Mouse (Mus musculus): ENCODE measurements around the gene Ctdnep1. TPM values are rescaled to one million over a fixed set of nuclear protein-coding genes. Genes with fewer than 3 reads are reported as not detected.

The Ctdnep1 gene
- total RNA-seq, 2 experiments from 2014 or later, result 38.6 to 181 TPM

DNA sequence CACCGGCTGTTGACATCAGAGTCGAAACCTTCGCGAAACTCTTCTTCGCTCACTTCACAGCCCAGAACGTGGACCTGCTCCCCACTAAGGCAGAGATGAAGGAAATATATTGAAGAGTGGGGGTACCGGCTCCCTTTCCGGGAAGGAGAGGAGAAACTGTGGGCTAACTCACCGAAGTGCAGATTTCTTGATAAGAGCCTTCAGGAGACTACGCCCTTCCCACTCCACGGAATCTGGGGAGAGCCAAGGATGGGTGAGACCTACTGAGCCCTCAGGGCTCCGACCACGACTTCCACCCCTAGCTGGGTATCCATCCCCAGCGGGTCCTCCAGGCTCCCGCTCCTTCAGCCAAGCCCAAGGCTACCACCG, 1.1 kb upstream of the Ctdnep1 start:
- peak; percentile 33 for ATAC-seq (replicated peaks; ENCODE audit: low FRiP score, low TSS enrichment, poor library complexity, severe bottlenecking)

DNA sequence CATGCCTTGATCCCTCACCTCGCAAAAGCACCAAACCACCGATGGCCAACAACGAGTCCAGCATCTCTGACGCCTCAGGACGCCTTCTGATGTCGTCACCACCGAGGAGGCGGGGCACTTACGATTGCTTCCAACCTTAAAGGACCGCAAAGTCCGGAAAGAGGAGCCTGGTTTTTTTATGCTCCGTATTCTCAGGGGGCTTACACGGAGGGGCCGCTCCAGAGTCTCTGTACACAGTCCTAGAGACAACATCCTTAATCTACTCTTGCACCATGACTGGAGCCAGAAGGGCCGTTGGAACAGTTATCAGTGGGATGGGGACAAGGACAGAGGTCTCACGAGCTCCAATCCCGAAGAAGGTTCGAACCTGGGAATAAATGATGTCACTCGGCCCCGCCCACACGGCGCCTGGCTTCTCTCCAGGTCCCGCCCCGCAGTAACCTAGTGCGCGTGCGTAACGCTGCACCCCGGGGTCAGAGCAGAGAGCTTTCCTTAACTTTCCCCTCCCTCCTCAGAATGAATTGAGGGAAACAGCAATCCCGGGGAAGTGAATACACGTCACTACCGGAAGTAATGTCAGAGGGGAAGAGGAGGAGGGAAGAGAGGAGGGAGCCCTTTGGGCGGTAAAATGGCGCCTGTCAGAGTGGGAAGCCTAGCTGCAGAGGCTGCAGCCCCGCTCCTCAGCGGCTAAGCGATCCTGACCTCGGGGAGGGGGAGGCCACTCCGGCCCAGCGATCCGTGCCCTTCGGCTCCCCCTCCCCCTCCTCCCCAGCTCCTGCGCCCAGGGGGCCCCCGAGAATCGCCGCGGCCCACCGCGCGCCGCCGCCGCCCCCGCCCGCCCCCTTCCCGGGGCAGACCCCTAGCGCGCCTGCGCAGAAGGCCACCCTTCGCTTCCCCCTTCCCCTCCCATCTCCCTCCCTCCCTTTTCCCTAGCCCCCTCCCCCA, 488 bp upstream of the Ctdnep1 start:
- peak; percentile 89 for ATAC-seq (replicated peaks; ENCODE audit: low FRiP score, low TSS enrichment, poor library complexity, severe bottlenecking)

DNA sequence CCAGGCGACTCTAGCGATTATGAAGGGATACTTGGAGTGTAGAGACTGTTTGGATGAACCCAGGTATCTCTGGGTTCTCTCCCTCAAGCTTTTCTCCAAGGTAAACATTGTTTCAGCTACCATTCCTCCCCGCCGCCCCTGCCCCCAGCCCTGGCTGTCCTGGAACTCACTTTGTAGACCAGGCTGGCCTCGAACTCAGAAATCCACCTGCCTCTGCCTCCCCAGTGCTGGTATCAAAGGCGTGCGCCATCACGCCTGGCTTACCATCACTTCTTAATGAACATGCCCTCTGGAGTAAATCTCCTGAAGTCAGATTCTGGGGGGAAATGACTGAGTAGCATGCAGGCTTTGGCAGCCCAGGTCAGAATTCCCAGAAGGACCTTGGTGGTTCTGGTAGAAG, 1.3 kb downstream of the Ctdnep1 start, which contains the start of gene Elp5:
TSS of gene Elp5 (minus strand) at position 293 of the 400 bp plus-strand sequence.
- ATAC-seq (replicated peaks; ENCODE audit: low FRiP score, low TSS enrichment, poor library complexity, severe bottlenecking), result no peak

DNA sequence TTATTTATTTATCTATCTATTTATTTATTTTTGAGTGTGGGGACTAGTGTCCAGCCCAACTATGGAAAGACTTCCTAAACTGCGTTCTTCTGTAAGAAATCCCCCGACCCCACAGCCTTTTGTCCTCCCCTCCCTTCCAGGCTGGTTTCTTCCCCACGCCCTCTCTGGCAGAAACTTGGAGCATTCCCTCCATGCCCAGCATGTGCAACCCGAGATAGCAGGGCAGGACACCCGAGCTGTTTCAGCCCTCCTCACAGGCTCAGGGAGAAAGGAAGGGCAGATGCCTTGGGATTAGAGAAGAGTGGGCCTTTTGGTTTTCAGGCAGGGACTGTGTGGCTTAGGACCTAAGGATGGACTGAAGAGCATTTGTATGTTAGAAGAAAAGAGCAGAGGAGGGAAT, 1.9 kb downstream of the Ctdnep1 start:
- ATAC-seq (replicated peaks; ENCODE audit: low FRiP score, low TSS enrichment, poor library complexity, severe bottlenecking), result 0 out of 2 replicates have a peak, but pooled peaks have one; percentile 27

DNA sequence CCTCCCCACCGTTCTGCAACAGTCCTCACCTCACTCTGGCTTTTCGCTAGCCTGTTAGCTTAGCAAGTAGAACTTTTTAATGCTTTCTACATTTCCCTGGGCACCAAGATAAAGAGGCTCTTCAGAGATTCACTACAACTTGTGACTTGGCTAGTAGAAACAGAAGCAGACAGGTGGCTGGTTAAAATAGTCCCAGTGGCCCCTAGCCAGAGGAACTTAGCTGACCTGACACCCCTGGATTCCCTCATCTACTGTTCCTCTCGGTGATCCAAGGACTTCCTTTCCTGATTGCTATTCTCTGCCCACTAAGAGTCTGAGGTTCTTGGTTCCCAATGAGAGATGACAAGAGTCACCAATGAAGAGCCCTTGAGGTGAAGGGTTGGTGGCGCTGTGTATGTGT, 2.4 kb downstream of the Ctdnep1 start:
- no peak for ATAC-seq (replicated peaks; ENCODE audit: low FRiP score, low TSS enrichment, poor library complexity, severe bottlenecking)

DNA sequence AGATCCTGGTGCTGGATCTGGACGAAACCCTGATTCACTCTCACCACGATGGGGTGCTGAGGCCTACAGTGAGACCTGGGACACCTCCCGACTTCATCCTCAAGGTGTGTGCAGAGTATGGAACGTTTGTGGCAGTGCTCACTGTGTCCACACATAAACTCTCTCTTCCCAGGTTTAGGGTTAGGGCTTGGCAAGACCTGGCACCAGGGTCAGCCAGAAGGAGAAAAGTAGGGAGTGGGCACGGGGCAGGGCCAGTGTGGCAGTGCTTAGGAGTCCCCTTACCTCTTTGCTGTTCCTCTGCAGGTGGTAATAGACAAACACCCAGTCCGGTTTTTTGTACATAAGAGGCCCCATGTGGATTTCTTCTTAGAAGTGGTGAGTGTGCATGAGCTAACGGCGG, 3.5 kb downstream of the Ctdnep1 start:
- no peak for ATAC-seq (replicated peaks; ENCODE audit: low FRiP score, low TSS enrichment, poor library complexity, severe bottlenecking)

DNA sequence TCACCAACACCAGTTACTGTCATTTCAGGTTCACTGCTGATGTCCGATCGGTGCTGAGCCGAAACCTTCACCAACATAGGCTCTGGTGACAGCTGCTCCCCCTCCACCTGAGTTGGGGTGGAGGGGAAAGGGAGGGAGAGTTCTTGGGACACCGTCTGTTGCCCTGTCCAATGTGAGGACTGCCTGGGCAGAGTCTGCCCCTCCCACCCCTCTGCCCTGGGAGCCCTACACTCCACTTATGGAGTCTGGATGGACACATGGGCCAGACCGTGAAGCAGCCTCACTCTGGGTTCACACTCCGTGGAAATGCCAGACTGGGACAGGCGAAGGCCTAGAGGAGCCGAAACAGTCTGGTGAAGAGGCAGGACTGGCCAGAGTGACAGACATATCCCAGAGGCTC, 9.0 kb downstream of the Ctdnep1 start:
- no peak for ATAC-seq (replicated peaks; ENCODE audit: low FRiP score, low TSS enrichment, poor library complexity, severe bottlenecking)

DNA sequence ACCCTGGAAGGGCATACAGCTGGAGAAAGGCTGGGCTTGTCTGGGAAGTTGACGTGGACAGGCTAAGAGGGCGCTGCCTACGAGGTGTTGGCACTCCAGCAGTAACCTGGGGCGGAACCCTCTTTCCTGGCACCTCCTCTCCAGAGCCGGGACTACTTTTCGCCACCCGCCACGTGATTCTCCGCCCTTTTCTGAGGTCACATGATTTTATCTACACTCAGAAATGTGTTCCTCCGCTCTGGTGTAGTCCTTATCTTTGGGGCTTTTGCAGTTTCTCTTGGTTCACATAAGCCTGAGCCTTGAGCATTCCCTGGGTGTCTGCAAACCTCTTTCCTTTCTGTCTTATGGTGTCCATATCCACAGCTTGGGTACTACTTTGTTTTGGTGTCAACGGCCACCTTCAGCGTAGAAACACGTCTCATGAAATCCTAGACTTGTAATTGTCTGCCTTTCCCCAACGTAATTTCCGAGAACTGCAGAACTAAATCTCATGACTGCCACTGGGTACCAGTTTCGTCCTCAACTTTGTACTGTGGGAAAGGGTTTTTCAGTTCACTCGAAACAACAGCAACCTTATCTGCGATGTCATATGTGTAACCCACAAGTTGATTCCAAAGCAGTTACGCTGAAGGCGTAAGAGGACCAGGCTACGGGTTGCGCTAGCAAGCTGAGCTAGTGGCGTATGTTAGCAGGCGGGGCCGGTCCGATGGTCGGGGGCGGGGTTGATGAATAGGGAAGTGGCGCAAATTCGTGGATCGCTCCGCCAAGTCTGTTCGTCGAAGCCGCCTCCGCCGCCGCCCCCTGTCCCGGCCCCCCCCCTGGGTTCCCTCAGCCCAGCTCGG, 10.1 kb downstream of the Ctdnep1 start, which contains the start of gene Gabarap:
TSS of gene Gabarap (plus strand) at position 294 of the 842 bp plus-strand sequence.
- peak; percentile 68 for ATAC-seq (replicated peaks; ENCODE audit: low FRiP score, low TSS enrichment, poor library complexity, severe bottlenecking)

DNA sequence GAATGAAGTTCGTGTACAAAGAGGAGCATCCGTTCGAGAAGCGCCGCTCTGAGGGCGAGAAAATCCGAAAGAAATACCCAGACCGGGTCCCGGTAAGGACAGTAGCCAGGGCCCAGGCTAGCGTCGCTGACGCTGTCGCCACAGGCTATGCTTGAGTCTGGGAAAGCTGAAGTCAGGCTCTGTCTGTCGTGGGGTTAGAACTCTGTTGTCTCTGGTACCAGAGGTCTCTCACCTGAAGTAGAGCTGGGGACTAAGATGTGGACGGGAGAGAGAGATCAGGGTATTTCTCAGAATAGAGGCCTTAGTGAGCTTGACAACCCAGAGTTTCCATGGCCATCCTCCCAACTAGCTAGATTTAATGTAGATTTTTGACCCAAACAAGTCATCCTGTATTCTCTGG, 10.8 kb downstream of the Ctdnep1 start:
- ATAC-seq (replicated peaks; ENCODE audit: low FRiP score, low TSS enrichment, poor library complexity, severe bottlenecking), result no peak

DNA sequence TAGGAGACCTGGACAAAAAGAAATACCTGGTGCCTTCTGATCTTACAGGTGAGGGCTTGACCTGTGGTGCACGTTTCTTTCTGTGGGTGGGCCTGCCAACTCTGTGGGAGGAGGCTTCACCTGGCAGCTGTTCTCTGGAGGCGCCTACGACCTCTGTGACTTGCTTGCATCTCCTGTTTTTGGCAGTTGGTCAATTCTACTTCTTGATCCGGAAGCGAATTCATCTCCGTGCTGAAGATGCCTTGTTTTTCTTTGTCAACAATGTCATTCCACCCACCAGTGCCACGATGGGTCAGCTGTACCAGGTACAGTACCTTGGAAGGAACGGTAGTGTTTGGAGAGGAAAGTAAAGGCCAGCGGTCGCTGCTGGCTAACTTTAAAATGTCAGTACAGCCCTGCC, 11.4 kb downstream of the Ctdnep1 start:
- ATAC-seq (replicated peaks; ENCODE audit: low FRiP score, low TSS enrichment, poor library complexity, severe bottlenecking), result no peak

DNA sequence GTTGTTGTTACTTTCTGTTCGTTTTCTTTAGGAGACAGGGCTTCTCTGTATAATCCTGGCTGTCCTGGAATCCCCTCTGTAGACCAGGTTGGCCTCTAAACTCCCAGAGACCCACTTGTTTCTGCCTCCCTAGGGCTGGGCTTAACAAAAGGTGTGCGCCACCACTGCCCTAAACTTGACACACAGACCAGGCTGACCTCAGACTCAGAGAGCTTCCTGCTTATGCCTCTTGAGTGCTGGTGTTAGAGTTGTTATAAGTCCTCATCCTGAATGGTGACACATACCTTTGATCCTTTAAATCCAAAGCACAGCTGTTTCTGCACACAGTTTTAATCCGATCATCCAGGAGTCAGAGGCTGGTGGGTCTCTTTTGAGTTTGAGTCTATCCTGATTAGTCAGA, 12.0 kb downstream of the Ctdnep1 start:
- ATAC-seq (replicated peaks; ENCODE audit: low FRiP score, low TSS enrichment, poor library complexity, severe bottlenecking), result no peak

DNA sequence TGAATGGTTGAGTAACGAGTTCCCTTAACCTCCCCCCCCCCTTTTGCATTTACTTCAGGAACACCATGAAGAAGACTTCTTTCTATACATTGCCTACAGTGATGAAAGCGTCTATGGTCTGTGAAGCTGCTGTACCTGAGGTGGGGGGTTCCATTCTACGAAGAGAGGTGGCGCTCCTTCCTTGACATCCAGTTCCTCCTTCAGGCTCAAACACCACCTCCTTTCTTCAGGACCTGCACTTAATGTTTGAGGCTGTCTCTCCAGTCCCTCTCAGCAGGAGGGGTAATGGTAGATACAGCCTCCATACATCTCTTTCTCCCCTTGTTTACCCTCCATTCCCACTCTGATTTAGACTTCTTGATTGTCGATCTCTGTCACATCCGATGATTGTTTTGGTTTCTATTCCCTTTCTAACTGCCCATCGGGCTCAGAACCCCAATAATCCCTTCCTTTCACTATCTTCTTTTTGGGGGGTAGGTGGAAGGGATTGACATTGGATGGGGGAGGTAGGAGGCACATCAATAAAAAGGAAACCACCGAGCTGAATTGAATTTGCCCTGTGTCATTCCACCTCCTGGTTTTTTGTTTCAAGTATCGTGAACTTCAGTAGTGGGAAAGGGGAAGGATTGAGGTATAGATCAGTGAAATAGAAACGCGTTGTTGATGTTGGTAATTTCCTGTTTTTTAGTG, 13.6 kb downstream of the Ctdnep1 start:
- ATAC-seq (replicated peaks; ENCODE audit: low FRiP score, low TSS enrichment, poor library complexity, severe bottlenecking), result no peak

DNA sequence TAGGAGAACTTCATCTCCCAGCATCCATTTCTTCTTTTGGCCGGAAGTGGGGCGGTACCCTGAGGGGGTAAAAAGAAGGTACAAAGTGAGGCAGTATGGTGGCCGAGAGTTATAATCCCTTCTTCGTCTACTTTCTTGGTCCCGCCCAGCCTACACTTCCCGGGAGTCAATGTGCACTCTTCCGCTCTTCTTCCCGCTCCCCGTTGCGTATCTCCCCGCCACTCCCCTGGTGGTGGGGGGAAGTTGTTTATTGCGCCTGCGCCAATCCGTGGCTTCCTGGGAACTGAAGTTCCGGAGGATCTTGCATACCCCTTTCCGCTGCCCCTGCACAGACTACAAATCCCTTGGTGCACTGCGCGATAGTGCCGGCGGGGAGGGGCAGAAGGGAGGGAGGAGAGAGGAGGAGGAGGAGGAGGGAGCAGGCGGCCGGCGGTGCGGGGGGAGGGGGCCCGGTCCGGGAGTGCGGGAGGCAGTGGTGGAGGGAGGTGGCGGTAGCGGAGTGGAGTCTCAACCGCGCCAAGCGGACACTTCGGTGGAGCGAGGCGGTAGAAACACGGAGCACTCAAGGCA, 14.5 kb downstream of the Ctdnep1 start, which contains the start of gene Phf23:
TSS of gene Phf23 (plus strand) at position 387 of the 570 bp plus-strand sequence.
- ATAC-seq (replicated peaks; ENCODE audit: low FRiP score, low TSS enrichment, poor library complexity, severe bottlenecking), result peak; percentile 73

DNA sequence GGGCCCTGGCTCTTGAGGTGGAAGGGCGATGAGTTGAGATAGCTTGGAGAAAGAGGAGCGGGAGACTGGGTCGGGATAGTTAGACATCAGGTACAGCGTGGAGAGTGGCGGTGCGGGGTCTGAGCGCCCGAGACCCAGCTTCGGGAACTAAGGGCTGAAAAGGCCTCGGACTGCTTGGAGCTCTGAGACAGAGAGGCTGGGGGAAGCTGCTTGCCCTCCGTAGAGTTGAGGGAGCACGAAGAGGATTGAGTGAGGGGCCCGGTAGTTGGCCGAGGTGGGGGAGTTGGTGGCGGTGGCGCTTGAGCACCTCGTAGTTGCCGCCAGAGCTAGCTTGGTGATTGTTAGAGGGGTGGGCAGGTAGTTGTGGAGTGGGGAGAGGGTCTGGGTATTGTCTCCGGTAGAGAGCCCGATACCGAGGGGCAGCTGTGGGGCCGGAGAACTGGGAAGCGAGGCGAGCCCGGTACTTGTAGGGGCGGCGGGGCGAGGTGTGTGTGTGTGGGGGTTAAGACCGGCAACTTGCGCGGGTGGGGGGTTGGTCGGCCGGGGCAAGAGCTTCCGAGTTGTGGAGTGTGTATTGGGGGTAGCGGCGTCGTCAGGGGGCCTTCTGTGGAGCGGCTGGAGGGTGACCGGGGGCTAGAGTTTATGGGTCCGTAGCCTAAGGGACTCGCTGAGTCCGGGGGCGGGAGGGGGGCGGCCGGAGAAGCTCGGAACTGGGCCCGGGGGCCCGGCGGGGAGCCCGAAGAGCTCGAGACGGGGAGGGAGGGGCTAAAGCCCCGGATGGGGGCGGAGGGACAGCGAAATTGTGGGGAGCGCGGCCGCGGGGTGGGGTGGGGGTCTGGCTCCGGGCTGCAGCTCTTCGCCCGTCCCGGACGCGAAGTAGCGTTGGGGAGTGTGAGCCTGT, 15.5 kb downstream of the Ctdnep1 start:
- ATAC-seq (replicated peaks; ENCODE audit: low FRiP score, low TSS enrichment, poor library complexity, severe bottlenecking), result no peak

DNA sequence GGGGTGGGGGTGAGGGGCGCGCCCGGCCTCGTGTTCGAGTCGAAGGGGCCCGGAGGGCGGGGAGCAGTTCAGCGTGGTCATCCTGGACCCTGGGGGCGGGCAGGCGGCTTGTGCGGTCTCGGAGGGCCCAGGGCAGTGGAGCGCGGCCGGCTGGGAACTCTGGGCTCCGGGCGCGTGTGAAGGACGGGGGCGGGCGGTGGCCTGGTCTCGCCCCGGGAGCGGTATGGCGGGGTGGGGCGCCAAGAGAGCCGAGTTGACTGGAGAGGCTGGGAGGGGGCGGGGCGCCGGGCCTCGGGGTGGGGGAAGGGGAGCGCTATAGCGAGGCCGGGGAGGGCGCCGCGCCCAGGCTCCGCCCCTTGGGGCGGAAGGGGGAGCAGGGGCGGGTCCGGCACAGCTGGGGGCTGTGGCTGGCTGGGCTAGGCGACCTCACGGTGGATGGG, 16.1 kb downstream of the Ctdnep1 start:
- ATAC-seq (replicated peaks; ENCODE audit: low FRiP score, low TSS enrichment, poor library complexity, severe bottlenecking), result peak; percentile 46

DNA sequence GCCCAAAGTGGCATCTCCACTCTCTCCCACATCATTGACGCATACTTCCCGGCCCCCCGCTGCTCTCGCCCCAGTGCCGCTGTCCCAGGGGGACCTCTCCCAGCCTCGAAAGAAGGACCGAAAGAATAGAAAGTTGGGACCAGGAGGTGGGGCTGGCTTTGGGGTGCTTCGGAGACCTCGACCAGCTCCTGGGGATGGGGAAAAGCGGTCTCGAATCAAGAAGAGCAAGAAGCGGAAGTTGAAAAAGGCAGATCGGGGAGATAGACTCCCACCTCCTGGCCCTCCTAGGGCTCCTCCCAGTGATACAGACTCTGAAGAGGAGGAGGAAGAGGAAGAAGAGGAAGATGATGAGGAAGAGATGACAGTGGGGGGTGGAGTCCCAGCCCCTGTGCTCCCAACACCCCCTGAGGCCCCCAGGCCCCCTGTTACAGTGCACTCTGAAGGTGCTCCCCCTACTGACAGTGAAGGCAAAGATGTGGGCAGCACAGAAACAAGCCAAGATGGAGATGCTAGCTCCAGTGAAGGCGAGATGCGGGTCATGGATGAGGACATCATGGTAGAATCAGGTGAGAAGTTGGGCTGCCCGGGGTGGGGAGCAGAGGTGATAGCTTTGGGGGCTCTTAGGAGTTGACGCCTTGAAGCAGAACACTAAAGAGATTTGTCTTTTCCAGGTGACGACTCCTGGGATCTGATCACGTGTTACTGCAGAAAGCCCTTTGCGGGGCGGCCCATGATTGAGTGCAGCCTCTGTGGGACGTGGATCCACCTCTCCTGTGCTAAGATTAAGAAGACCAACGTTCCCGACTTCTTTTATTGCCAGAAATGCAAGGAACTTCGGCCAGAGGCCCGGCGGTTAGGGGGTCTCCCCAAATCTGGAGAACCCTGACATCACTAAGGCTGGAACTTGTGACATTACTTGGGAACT, 17.9 kb downstream of the Ctdnep1 start:
- no peak for ATAC-seq (replicated peaks; ENCODE audit: low FRiP score, low TSS enrichment, poor library complexity, severe bottlenecking)

DNA sequence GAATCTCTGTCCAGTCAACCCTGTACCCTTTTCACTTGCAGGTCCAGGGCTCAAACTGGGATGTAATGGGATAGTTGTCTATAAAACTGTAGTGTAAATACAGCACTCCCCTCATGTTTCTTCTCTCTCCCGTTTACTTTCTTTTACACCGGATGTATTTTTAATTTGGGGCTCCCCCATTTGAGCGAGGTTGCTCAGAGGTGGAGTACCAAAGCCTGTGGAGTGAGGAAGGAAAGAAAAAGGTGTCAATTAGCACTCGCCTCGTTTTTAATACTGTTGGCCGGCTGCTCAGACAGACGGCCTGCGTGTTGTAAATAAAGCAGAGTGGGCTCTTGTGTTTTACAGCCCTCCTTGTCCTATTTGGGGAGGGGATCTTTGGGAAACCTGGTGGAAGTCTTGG, 18.7 kb downstream of the Ctdnep1 start:
- no peak for ATAC-seq (replicated peaks; ENCODE audit: low FRiP score, low TSS enrichment, poor library complexity, severe bottlenecking)

Data from megakaryocyte-erythroid progenitor cell, adult 5-6 weeks (primary cell).